Mouse (Mus musculus): Measurements from ENCODE around the gene Sgcd. TPM values are rescaled to one million over a fixed set of nuclear protein-coding genes. Genes with fewer than 3 reads are reported as not detected.

Sgcd gene
- polyA plus RNA-seq, 1 experiment from 2014 or later = 2.5 TPM

GRCm38 (mm10) chr11:47032318-47032717, 956.5 kb downstream of the Sgcd start:
- Histone ChIP-seq H3K27me3 (ENCODE audit: insufficient read depth, low read length) (no peaks in the 10 kb centered on the region), H3K36me3 (ENCODE audit: insufficient read depth, low read length) (no peaks in the 10 kb centered on the region), H3K27ac (ENCODE audit: low read length) (no peak overlapping the region), H3K4me1 (ENCODE audit: insufficient read depth, low read length) (no peaks in the 10 kb centered on the region), H3K4me3 (ENCODE audit: low read length) (no peak overlapping the region), H3K9ac (replicated peaks; ENCODE audit: low read length) (no peak overlapping the region), H3K9me3 (ENCODE audit: low read length) (no peaks in the 10 kb centered on the region), H3K4me2 (replicated peaks; ENCODE audit: low read depth, low read length) (no peak overlapping the region)
- no peak for ATAC-seq (ENCODE audit: low FRiP score, low TSS enrichment)
- WGBS = 73% methylated on average over 5 of the region's 5 CpGs

GRCm38 (mm10) chr11:47020874-47021273, 967.9 kb downstream of the Sgcd start:
- Histone ChIP-seq H3K27me3 (ENCODE audit: insufficient read depth, low read length) (no peaks in the 10 kb centered on the region), H3K4me3 (ENCODE audit: low read length) (no peak overlapping the region), H3K9ac (replicated peaks; ENCODE audit: low read length) (no peak overlapping the region), H3K4me1 (ENCODE audit: insufficient read depth, low read length) (0 out of 2 replicates have a peak, but pooled peaks cover 3% of the 10 kb centered on the region), H3K9me3 (ENCODE audit: low read length) (no peaks in the 10 kb centered on the region), H3K27ac (ENCODE audit: low read length) (no peak overlapping the region), H3K4me2 (replicated peaks; ENCODE audit: low read depth, low read length) (no peak overlapping the region), H3K36me3 (ENCODE audit: insufficient read depth, low read length) (no peaks in the 10 kb centered on the region)
- 31% methylated on average over 6 of the region's 6 CpGs for WGBS
- no peak for ATAC-seq (ENCODE audit: low FRiP score, low TSS enrichment)

GRCm38 (mm10) chr11:47018139-47018538, 970.6 kb downstream of the Sgcd start:
- Histone ChIP-seq H3K9me3 (ENCODE audit: low read length) (no peaks in the 10 kb centered on the region), H3K27ac (ENCODE audit: low read length) (no peak overlapping the region), H3K4me1 (ENCODE audit: insufficient read depth, low read length) (0 out of 2 replicates have a peak, but pooled peaks cover 3% of the 10 kb centered on the region), H3K4me2 (replicated peaks; ENCODE audit: low read depth, low read length) (no peak overlapping the region), H3K36me3 (ENCODE audit: insufficient read depth, low read length) (no peaks in the 10 kb centered on the region), H3K27me3 (ENCODE audit: insufficient read depth, low read length) (no peaks in the 10 kb centered on the region), H3K4me3 (ENCODE audit: low read length) (no peak overlapping the region), H3K9ac (replicated peaks; ENCODE audit: low read length) (no peak overlapping the region)
- 35% methylated on average over 2 of the region's 2 CpGs for WGBS
- ATAC-seq (ENCODE audit: low FRiP score, low TSS enrichment) = no peak

GRCm38 (mm10) chr11:47015683-47016082, 973.1 kb downstream of the Sgcd start:
- WGBS = 45% methylated on average over 2 of the region's 2 CpGs
- Histone ChIP-seq H3K4me3 (ENCODE audit: low read length) (no peak overlapping the region), H3K4me1 (ENCODE audit: insufficient read depth, low read length) (0 out of 2 replicates have a peak, but pooled peaks cover 3% of the 10 kb centered on the region)

GRCm38 (mm10) chr11:47014278-47014677, 974.5 kb downstream of the Sgcd start:
- no peaks in the 10 kb centered on the region for H3K27me3 ChIP-seq (ENCODE audit: insufficient read depth, low read length)
- no peak for ATAC-seq (ENCODE audit: low FRiP score, low TSS enrichment)
- no peak overlapping the region for H3K4me2 ChIP-seq (replicated peaks; ENCODE audit: low read depth, low read length)
- no peak overlapping the region for H3K27ac ChIP-seq (ENCODE audit: low read length)
- H3K36me3 ChIP-seq (ENCODE audit: insufficient read depth, low read length) = no peaks in the 10 kb centered on the region
- no peak overlapping the region for H3K4me3 ChIP-seq (ENCODE audit: low read length)
- H3K9ac ChIP-seq (replicated peaks; ENCODE audit: low read length) = no peak overlapping the region
- no peaks in the 10 kb centered on the region for H3K9me3 ChIP-seq (ENCODE audit: low read length)
- H3K4me1 ChIP-seq (ENCODE audit: insufficient read depth, low read length) = 0 out of 2 replicates have a peak, but pooled peaks cover 3% of the 10 kb centered on the region

More at GRCm38 (mm10) chr11:47015683-47016082, 973.1 kb downstream of the Sgcd start:
- Histone ChIP-seq H3K27ac (ENCODE audit: low read length) (no peak overlapping the region), H3K36me3 (ENCODE audit: insufficient read depth, low read length) (no peaks in the 10 kb centered on the region), H3K4me2 (replicated peaks; ENCODE audit: low read depth, low read length) (no peak overlapping the region), H3K9ac (replicated peaks; ENCODE audit: low read length) (no peak overlapping the region), H3K9me3 (ENCODE audit: low read length) (no peaks in the 10 kb centered on the region), H3K27me3 (ENCODE audit: insufficient read depth, low read length) (no peaks in the 10 kb centered on the region)
- ATAC-seq (ENCODE audit: low FRiP score, low TSS enrichment) = no peak

- no peak for ATAC-seq (ENCODE audit: low FRiP score, low TSS enrichment)
- H3K4me3 ChIP-seq (ENCODE audit: low read length) = no peak overlapping the region
- no peak overlapping the region for H3K27ac ChIP-seq (ENCODE audit: low read length)
- H3K27me3 ChIP-seq (ENCODE audit: insufficient read depth, low read length) = no peaks in the 10 kb centered on the region
- no peak overlapping the region for H3K9ac ChIP-seq (replicated peaks; ENCODE audit: low read length)
- H3K36me3 ChIP-seq (ENCODE audit: insufficient read depth, low read length) = no peaks in the 10 kb centered on the region
- H3K4me2 ChIP-seq (replicated peaks; ENCODE audit: low read depth, low read length) = no peak overlapping the region
- no peaks in the 10 kb centered on the region for H3K4me1 ChIP-seq (ENCODE audit: insufficient read depth, low read length)
- no peaks in the 10 kb centered on the region for H3K9me3 ChIP-seq (ENCODE audit: low read length)
These were observed 978.6 kb downstream of the Sgcd start for GRCm38 (mm10) chr11:47010166-47010565.

- no peak overlapping the region for H3K4me3 ChIP-seq (ENCODE audit: low read length)
- no peak overlapping the region for H3K27ac ChIP-seq (ENCODE audit: low read length)
- no peaks in the 10 kb centered on the region for H3K9me3 ChIP-seq (ENCODE audit: low read length)
- WGBS = 68% methylated on average over 1 of the region's 1 CpGs
- H3K4me2 ChIP-seq (replicated peaks; ENCODE audit: low read depth, low read length) = no peak overlapping the region
- no peaks in the 10 kb centered on the region for H3K36me3 ChIP-seq (ENCODE audit: insufficient read depth, low read length)
- H3K27me3 ChIP-seq (ENCODE audit: insufficient read depth, low read length) = no peaks in the 10 kb centered on the region
- H3K4me1 ChIP-seq (ENCODE audit: insufficient read depth, low read length) = no peaks in the 10 kb centered on the region
- no peak for ATAC-seq (ENCODE audit: low FRiP score, low TSS enrichment)
- no peak overlapping the region for H3K9ac ChIP-seq (replicated peaks; ENCODE audit: low read length)
These were observed 983.4 kb downstream of the Sgcd start for GRCm38 (mm10) chr11:47005301-47005875.

- ATAC-seq (ENCODE audit: low FRiP score, low TSS enrichment) = no peak
- no peak overlapping the region for H3K4me3 ChIP-seq (ENCODE audit: low read length)
- no peak overlapping the region for H3K27ac ChIP-seq (ENCODE audit: low read length)
- no peak overlapping the region for H3K4me2 ChIP-seq (replicated peaks; ENCODE audit: low read depth, low read length)
- no peaks in the 10 kb centered on the region for H3K9me3 ChIP-seq (ENCODE audit: low read length)
- no peak overlapping the region for H3K9ac ChIP-seq (replicated peaks; ENCODE audit: low read length)
- no peaks in the 10 kb centered on the region for H3K27me3 ChIP-seq (ENCODE audit: insufficient read depth, low read length)
- H3K36me3 ChIP-seq (ENCODE audit: insufficient read depth, low read length) = no peaks in the 10 kb centered on the region
- WGBS = 22% methylated on average over 4 of the region's 4 CpGs
- H3K4me1 ChIP-seq (ENCODE audit: insufficient read depth, low read length) = no peaks in the 10 kb centered on the region
These were observed 1049.5 kb downstream of the Sgcd start for GRCm38 (mm10) chr11:46939311-46939710.

- no peak for ATAC-seq (ENCODE audit: low FRiP score, low TSS enrichment)
- Histone ChIP-seq H3K4me3 (ENCODE audit: low read length) (no peak overlapping the region), H3K27ac (ENCODE audit: low read length) (no peak overlapping the region), H3K9ac (replicated peaks; ENCODE audit: low read length) (no peak overlapping the region), H3K4me1 (ENCODE audit: insufficient read depth, low read length) (no peaks in the 10 kb centered on the region), H3K4me2 (replicated peaks; ENCODE audit: low read depth, low read length) (no peak overlapping the region), H3K27me3 (ENCODE audit: insufficient read depth, low read length) (no peaks in the 10 kb centered on the region), H3K9me3 (ENCODE audit: low read length) (no peaks in the 10 kb centered on the region), H3K36me3 (ENCODE audit: insufficient read depth, low read length) (no peaks in the 10 kb centered on the region)
- 27% methylated on average over 1 of the region's 1 CpGs for WGBS
These were observed 1063.8 kb downstream of the Sgcd start for GRCm38 (mm10) chr11:46924946-46925345.

GRCm38 (mm10) chr11:46920244-46920643, 1068.5 kb downstream of the Sgcd start:
- Histone ChIP-seq H3K4me3 (ENCODE audit: low read length) (no peak overlapping the region), H3K27me3 (ENCODE audit: insufficient read depth, low read length) (no peaks in the 10 kb centered on the region), H3K4me1 (ENCODE audit: insufficient read depth, low read length) (no peaks in the 10 kb centered on the region), H3K36me3 (ENCODE audit: insufficient read depth, low read length) (no peaks in the 10 kb centered on the region), H3K9ac (replicated peaks; ENCODE audit: low read length) (no peak overlapping the region), H3K27ac (ENCODE audit: low read length) (no peak overlapping the region), H3K4me2 (replicated peaks; ENCODE audit: low read depth, low read length) (no peak overlapping the region), H3K9me3 (ENCODE audit: low read length) (no peaks in the 10 kb centered on the region)
- no peak for ATAC-seq (ENCODE audit: low FRiP score, low TSS enrichment)
- WGBS = 95% methylated on average over 1 of the region's 1 CpGs
